Mouse (Mus musculus) adrenal gland, postnatal 36 days (tissue): ENCODE measurements around the gene Pias3. TPM values are rescaled to one million over a fixed set of nuclear protein-coding genes. Genes with fewer than 3 reads are reported as not detected.
"Not testable (repeated sequence)": the region's sequence is repeated elsewhere in the genome, so short reads cannot be mapped to it uniquely, and the experiment has no call there.

Experiments used
- DNase-seq, 2 experiments: peaks; one replicate each; pipeline ENCODE4 v3.0.0; 2021; ENCODE audit warnings: mixed read lengths in 1 of 2
- long read RNA-seq, 2 experiments: library from polyadenylated mRNA; stranded (forward); transcript quantifications; one replicate each; pipeline ENCODE4 v2.0.0; 2021; ENCODE audit warnings: borderline sequencing depth in 2 of 2
- total RNA-seq, 2 experiments: library from RNA; stranded (reverse); gene quantifications; 2 replicates each; pipeline ENCODE4 v1.2.3; 2021

Gene Pias3
- 10 to 100 TPM; 24.2 to 24.4 TPM for total RNA-seq
- long read RNA-seq, experiment 1, transcript Pias3-202 (14 exons, 2,858 nt), result major isoform, 5 of 22 reads
- long read RNA-seq, experiment 1, partial matches to known transcripts, result 12 of 22 reads
- long read RNA-seq, experiment 1, other reads (novel, unspliced or antisense), result 1 of 22 reads
- long read RNA-seq, experiment 2, partial matches to known transcripts, result 4 of 10 reads
- long read RNA-seq, experiment 2, other reads (novel, unspliced or antisense), result 0 of 10 reads

- peak; percentile 92 to 95 for DNase-seq
Measured at GRCm38 (mm10) chr3:96696198-96696765, at the start of gene Pias3. TSS of gene Pias3 (plus strand) at chr3:96696384.

GRCm38 (mm10) chr3:96647365-96647764, 48.8 kb upstream of the Pias3 start:
- DNase-seq, result no peak

DNA sequence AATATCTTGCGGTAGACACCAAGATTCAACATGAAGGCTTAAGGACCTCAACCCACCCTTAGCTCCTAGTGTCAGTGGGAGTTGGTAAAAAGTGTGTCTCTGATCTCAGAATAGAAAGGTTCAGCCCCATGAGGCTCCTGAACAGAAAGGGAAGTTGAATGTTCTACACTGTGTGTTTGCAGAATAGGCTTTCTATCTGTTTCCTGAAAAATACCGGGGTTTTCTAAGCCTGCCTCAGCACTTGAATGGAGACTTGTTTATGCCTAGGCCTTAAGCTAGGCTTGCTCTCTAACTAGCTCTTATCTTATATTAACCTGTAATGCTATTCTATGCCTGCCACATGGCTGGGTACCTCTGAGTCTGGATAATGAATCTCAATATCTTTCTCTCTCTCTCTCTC, 35.3 kb upstream of the Pias3 start:
- DNase-seq, result no peak

DNA sequence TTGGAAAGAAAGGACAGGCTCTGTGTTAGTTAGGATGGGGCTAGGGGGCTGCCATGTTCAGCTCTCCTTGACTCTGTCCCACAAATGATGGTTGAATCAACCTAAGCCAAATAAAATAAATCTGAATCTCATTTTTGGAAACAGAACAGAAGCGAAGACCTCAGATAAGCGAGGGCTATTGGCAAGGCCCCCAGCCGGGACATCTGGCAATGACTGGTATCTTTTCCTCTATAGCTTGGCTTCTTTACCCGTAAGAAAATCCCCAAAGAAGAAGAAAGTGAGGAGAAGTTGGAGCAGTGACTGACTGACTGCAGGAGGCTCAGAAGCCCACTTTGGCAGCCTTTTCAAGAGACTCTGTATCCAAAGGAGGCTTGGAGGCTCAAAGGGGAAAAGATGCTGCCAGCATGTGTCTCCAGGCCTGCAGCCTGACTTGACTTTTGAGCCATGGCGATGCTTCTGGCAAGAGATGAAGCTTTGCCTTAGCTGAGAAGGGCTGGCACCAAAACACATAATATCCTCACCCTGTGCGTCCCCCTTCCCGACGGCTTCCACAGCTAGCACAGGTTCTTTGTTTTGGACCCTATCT, 33.4 kb upstream of the Pias3 start:
- DNase-seq, result peak in 1 of 2 experiments; percentile 16

DNA sequence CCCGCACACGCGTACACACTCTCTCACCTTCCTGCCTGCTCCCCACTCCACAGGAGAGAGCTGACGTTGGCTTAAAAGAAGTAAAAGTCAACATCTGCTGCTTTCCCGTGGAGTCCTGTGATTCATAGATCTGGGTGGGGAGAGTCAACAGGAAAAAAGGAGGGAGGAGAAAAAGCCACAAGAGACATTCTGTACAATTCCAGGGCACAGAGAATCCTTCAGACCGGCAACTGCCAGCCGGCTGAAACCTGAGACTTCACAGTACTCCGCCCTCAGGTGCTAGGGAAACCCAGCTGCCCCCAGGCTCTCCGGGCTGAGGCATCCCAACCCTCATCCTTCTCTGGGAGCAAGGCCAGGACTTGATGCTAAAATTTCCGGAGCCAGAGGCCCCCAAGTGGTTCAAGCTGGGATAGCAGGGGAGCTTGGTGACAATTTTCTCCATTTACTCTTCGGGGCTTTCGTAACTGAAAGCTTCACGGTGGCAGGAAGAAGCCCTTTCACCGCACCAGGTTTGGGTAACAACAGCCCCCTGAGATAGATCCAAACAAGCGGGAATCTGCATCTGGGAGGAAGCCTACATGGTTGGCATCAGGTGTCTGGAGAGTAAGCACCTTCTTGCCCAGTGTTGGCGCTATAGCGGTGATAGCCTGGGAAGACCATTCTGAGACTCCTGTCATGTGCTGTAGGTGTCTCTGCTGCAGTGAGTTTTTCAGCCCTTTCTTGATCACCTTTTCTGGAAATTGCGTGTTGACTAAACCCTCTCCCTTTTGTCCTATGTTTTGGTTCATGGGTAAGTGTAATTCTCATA, 32.5 kb upstream of the Pias3 start:
- peak; percentile 76 to 85 for DNase-seq

DNA sequence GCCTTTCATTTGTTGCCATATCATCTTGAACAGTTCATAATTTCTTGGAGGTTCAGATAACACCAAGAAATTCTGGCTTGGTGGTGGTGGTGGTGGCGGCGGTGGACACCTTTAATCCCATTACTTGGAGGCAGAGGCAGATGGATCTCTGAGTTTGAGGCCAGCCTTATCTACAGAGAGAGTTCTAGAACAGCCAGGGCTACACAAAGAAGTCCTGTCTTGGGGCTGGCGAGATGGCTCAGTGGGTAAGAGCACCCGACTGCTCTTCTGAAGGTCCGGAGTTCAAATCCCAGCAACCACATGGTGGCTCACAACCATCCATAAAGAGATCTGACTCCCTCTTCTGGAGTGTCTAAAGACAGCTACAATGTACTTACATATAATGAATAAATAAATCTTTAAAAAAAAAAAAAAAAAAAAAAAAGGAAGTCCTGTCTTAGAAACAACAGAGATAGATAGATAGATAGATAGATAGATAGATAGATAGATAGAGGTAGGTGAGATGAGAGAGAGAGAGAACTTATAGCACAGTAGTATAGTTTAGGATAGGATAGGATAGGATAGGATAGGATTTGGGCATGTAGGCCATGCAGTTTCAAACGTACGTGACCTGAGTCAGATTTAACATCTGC, 30.3 kb upstream of the Pias3 start:
- not testable (repeated sequence) for DNase-seq

DNA sequence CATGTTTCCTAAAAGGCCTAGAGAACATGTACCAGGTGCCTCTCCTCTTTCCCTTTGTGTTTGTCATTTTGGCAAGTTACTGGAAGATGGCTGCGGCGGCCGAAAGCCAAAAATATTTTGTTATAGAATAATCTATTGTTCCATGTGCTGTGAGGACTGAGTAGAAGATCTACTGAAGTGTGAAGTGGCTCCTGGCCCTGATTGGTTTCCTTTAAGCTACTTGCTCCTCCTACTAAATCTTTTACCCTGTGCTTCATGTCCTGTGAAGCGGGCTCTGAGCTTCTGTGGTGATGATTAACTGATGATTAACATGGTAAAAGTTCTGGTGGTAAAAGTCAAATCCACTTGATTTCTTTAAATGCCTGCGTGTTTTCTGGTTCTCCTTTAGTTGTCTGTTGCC, 29.3 kb upstream of the Pias3 start:
- no peak for DNase-seq

GRCm38 (mm10) chr3:96667316-96667715, 28.9 kb upstream of the Pias3 start:
- DNase-seq, result peak; percentile 44 to 48

DNA sequence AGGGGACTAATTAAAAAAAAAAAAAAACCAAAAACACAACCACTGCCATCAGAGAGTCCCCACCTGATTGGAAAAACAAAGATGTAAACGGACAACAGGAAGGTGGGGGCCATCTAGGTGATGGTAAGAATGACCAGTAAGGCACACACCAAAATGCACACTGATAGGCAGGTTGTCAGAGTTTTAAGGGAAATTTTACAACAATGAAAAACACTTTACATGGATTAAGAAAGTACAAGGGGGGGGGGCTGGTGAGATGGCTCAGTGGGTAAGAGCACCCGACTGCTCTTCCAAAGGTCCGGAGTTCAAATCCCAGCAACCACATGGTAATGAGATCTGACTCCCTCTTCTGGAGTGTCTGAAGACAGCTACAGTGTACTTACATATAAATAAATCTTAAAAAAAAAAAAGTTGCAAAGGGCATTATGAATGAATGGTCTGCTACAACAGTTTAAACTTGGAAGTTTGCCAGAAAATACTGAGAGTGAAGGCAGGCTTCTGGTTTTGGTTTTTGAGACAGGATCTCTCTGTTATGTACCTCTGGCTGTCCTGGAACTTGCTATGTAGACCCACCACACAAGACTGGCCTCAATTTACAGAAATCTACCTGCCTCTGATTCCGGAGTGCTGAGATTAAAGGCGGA, 27.6 kb upstream of the Pias3 start:
- no peak for DNase-seq

GRCm38 (mm10) chr3:96669727-96670468, 26.3 kb upstream of the Pias3 start, which contains the start of gene Ankrd35:
TSS of gene Ankrd35 (plus strand) at chr3:96670131.
- peak; percentile 83 to 84 for DNase-seq

GRCm38 (mm10) chr3:96671519-96671918, 24.7 kb upstream of the Pias3 start:
- no peak for DNase-seq

GRCm38 (mm10) chr3:96673514-96673913, 22.7 kb upstream of the Pias3 start:
- DNase-seq, result no peak

GRCm38 (mm10) chr3:96674442-96674841, 21.7 kb upstream of the Pias3 start:
- DNase-seq, result no peak

DNA sequence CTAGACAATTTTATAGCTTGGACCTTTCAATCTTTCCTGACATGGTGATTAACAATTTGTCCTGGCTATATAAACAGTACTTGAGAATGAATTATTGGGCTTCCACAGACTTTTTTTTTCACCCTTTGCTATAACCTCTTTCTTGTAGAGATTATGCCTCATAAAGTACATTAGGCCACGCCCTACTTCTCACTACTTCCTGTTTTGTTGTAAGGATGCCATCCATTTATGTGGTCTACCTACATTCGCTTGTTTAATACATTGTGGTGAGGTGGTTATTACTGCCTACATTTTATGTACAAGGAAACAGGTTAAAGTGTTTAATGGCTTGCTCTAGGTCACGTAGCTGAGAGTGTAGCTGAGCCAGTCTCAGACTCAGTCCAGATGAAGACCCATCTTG, 21.0 kb upstream of the Pias3 start:
- no peak for DNase-seq

GRCm38 (mm10) chr3:96675690-96676089, 20.5 kb upstream of the Pias3 start:
- DNase-seq, result no peak

DNA sequence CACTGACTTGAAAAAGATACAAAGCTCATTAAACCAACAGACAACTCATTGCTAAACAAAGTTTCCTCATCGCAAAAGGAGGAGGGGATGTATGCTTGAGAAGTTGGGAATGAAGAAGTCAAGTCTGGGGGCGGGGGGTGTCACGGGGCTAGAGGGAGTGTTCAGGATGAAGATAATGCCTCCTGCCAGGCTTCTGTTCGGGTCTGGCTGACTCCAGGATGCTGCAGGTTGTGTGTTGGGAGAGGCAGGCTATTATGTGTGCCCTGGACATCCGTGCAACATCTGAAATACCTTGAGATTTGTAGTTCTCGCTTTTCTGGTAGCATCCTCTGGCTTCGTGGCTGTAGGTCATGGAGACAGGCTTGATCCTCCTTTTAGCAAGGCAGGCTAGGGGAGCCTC, 17.7 kb upstream of the Pias3 start:
- DNase-seq, result no peak

- DNase-seq, result peak; percentile 74 to 79
Measured at GRCm38 (mm10) chr3:96679159-96679674, 17.0 kb upstream of the Pias3 start.

DNA sequence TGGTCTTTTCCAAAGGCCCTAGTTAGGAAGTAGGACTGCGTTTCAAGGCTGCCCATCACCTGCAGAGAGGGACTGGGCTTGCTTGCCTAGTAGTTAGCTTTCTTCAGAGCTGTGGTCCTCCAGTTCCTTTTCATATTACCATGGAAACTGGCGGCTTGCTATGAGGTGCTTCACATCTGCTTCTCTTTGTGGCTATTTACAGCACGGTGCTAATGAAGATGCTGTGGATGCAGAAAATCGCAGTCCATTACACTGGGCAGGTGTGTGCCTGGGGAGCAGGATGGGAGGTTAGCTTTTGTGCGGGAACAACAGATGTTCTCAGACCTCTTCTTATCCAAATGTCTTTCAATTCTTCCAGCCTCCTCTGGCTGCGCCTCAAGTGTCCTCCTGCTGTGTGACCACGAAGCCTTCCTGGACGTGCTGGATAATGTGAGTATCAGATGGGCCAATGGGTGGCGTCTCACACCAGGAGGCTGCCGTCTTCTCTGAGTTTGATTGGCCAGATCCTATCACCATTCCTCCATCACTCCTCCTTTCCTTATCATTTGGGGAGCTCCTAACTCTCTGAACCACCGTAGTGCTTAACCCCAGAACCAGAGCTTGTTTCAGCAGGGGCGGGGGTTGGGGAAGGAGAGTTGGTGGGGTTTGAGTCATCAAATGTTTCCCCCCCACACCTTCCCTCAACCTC, 15.8 kb upstream of the Pias3 start:
- no peak for DNase-seq

GRCm38 (mm10) chr3:96683496-96683895, 12.7 kb upstream of the Pias3 start:
- no peak for DNase-seq

DNA sequence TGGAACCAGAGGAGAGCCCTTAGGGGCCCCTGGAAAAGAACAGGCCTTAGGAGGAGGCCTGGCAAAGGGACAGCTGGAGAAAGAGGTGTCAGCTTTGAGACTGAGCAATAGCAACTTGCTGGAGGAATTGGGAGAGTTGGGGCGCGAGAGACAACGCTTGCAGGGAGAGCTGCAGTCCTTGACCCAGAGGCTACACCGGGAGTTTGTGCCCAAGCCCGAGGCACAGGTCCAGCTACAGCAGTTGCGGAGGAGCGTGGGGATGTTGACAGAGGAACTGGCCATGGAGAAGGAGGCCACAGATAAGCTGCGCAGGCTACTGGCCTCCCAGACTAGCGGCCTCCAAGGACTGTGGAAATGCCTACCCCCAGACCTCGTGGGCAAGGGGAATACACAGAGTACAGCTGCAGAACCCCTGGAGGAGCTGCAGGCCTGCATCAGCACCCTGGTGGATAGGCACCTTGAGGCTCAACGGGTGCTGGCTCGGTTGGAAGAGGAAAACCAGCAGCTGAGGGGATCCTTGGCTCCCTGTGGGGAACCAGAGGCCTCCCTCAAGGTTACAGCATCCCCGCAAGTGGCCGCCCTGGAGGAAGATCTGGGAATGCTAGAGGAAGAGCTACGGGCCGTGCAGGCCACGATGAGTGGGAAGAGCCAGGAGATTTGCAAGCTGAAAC, 11.9 kb upstream of the Pias3 start:
- peak; percentile 48 to 75 for DNase-seq
